Mouse (Mus musculus): ENCODE data around the gene Zfp784. TPM values are rescaled to one million over a fixed set of nuclear protein-coding genes. Genes with fewer than 3 reads are reported as not detected.
A peak's percentile ranks its signal among the peaks of the same experiment; 100 is the strongest.
"Not testable (repeated sequence)": the region's sequence is repeated elsewhere in the genome, so short reads cannot be mapped to it uniquely, and the experiment has no call there.

Gene Zfp784
- polyA plus RNA-seq, 1 experiment from 2014 or later, result 8.9 TPM

GRCm38 (mm10) chr7:5002876-5003275, 35.4 kb downstream of the Zfp784 start:
- not testable (repeated sequence) for H3K27me3 ChIP-seq (ENCODE audit: control insufficient read depth, insufficient read depth, low read length); H3K27ac ChIP-seq; H3K4me1 ChIP-seq (replicated peaks; ENCODE audit: control insufficient read depth, insufficient read depth, low read length); H3K9me3 ChIP-seq (ENCODE audit: control insufficient read depth, low read length); DNase-seq (ENCODE audit: low spot score); ATAC-seq (ENCODE audit: low FRiP score); H3K4me3 ChIP-seq (replicated peaks; ENCODE audit: low read length); H3K9ac ChIP-seq; H3K4me2 ChIP-seq (replicated peaks)
- peaks cover 18% of the 10 kb centered on the region for H3K36me3 ChIP-seq (replicated peaks; ENCODE audit: control insufficient read depth, insufficient read depth)
- 77% methylated on average over 8 of the region's 8 CpGs for WGBS

GRCm38 (mm10) chr7:4999876-5000275, 38.4 kb downstream of the Zfp784 start:
- Histone ChIP-seq H3K4me3 (replicated peaks; ENCODE audit: low read length) (no peak overlapping the region), H3K36me3 (replicated peaks; ENCODE audit: control insufficient read depth, insufficient read depth) (no peaks in the 10 kb centered on the region), H3K27ac (no peak overlapping the region), H3K4me1 (replicated peaks; ENCODE audit: control insufficient read depth, insufficient read depth, low read length) (peaks cover 9% of the 10 kb centered on the region), H3K9ac (no peak overlapping the region), H3K9me3 (ENCODE audit: control insufficient read depth, low read length) (no peaks in the 10 kb centered on the region), H3K4me2 (replicated peaks) (no peak overlapping the region), H3K27me3 (ENCODE audit: control insufficient read depth, insufficient read depth, low read length) (no peaks in the 10 kb centered on the region)
- no peak for ATAC-seq (ENCODE audit: low FRiP score)
- WGBS, result 73% methylated on average over 2 of the region's 2 CpGs
- no peak for DNase-seq (ENCODE audit: low spot score)

GRCm38 (mm10) chr7:4996934-4997333, 41.3 kb downstream of the Zfp784 start:
- 69% methylated on average over 6 of the region's 8 CpGs for WGBS
- DNase-seq (ENCODE audit: low spot score) (no peak), ATAC-seq (ENCODE audit: low FRiP score) (no peak)
- Histone ChIP-seq H3K9ac (peak overlapping the region; percentile 93), H3K4me3 (replicated peaks; ENCODE audit: low read length) (peak overlapping the region; percentile 84), H3K4me1 (replicated peaks; ENCODE audit: control insufficient read depth, insufficient read depth, low read length) (peaks cover 31% of the 10 kb centered on the region), H3K27ac (peak overlapping the region; percentile 80), H3K36me3 (replicated peaks; ENCODE audit: control insufficient read depth, insufficient read depth) (peaks cover 23% of the 10 kb centered on the region), H3K4me2 (replicated peaks) (peak overlapping the region; percentile 83), H3K27me3 (ENCODE audit: control insufficient read depth, insufficient read depth, low read length) (no peaks in the 10 kb centered on the region), H3K9me3 (ENCODE audit: control insufficient read depth, low read length) (no peaks in the 10 kb centered on the region)

GRCm38 (mm10) chr7:4996003-4996895, 42.0 kb downstream of the Zfp784 start, which contains the start of gene Zfp579:
TSS of gene Zfp579 (minus strand) at chr7:4996158.
- 3% methylated on average over 19 of the region's 26 CpGs for WGBS
- DNase-seq (ENCODE audit: low spot score) (peak; percentile 90), ATAC-seq (ENCODE audit: low FRiP score) (peak; percentile 91)
- Histone ChIP-seq H3K36me3 (replicated peaks; ENCODE audit: control insufficient read depth, insufficient read depth) (peaks cover 23% of the 10 kb centered on the region), H3K27me3 (ENCODE audit: control insufficient read depth, insufficient read depth, low read length) (no peaks in the 10 kb centered on the region), H3K9ac (peak within 1 kb of the TSS; percentile 93), H3K4me3 (replicated peaks; ENCODE audit: low read length) (peak within 1 kb of the TSS; percentile 84), H3K27ac (peak within 1 kb of the TSS; percentile 85), H3K4me1 (replicated peaks; ENCODE audit: control insufficient read depth, insufficient read depth, low read length) (peaks cover 31% of the 10 kb centered on the region), H3K9me3 (ENCODE audit: control insufficient read depth, low read length) (no peaks in the 10 kb centered on the region), H3K4me2 (replicated peaks) (peak within 1 kb of the TSS; percentile 83)

- Histone ChIP-seq H3K4me3 (replicated peaks; ENCODE audit: low read length) (peak overlapping the region; percentile 84), H3K4me1 (replicated peaks; ENCODE audit: control insufficient read depth, insufficient read depth, low read length) (peaks cover 31% of the 10 kb centered on the region), H3K9ac (peak overlapping the region; percentile 93), H3K9me3 (ENCODE audit: control insufficient read depth, low read length) (no peaks in the 10 kb centered on the region), H3K36me3 (replicated peaks; ENCODE audit: control insufficient read depth, insufficient read depth) (peaks cover 23% of the 10 kb centered on the region), H3K27ac (peak overlapping the region; percentile 85), H3K27me3 (ENCODE audit: control insufficient read depth, insufficient read depth, low read length) (no peaks in the 10 kb centered on the region), H3K4me2 (replicated peaks) (peak overlapping the region; percentile 83)
- peak; percentile 65 for ATAC-seq (ENCODE audit: low FRiP score)
- 7% methylated on average over 19 of the region's 19 CpGs for WGBS
- no peak for DNase-seq (ENCODE audit: low spot score)
These were observed 42.8 kb downstream of the Zfp784 start for GRCm38 (mm10) chr7:4995268-4996002.

- no peaks in the 10 kb centered on the region for H3K27me3 ChIP-seq (ENCODE audit: control insufficient read depth, insufficient read depth, low read length)
- no peak overlapping the region for H3K27ac ChIP-seq
- WGBS, result 50% methylated on average over 57 of the region's 59 CpGs
- peak overlapping the region; percentile 93 for H3K9ac ChIP-seq
- peak overlapping the region; percentile 83 for H3K4me2 ChIP-seq (replicated peaks)
- ATAC-seq (ENCODE audit: low FRiP score), result no peak
- DNase-seq (ENCODE audit: low spot score), result no peak
- peaks cover 31% of the 10 kb centered on the region for H3K4me1 ChIP-seq (replicated peaks; ENCODE audit: control insufficient read depth, insufficient read depth, low read length)
- H3K4me3 ChIP-seq (replicated peaks; ENCODE audit: low read length), result peak overlapping the region; percentile 84
- H3K36me3 ChIP-seq (replicated peaks; ENCODE audit: control insufficient read depth, insufficient read depth), result peaks cover 23% of the 10 kb centered on the region
- H3K9me3 ChIP-seq (ENCODE audit: control insufficient read depth, low read length), result no peaks in the 10 kb centered on the region
These were observed 44.1 kb downstream of the Zfp784 start for GRCm38 (mm10) chr7:4993999-4994788.

GRCm38 (mm10) chr7:4993347-4993998, 44.8 kb downstream of the Zfp784 start:
- Histone ChIP-seq H3K27ac (no peak overlapping the region), H3K9ac (peak overlapping the region; percentile 93), H3K27me3 (ENCODE audit: control insufficient read depth, insufficient read depth, low read length) (no peaks in the 10 kb centered on the region), H3K36me3 (replicated peaks; ENCODE audit: control insufficient read depth, insufficient read depth) (peaks cover 23% of the 10 kb centered on the region), H3K4me2 (replicated peaks) (peak overlapping the region; percentile 83), H3K4me3 (replicated peaks; ENCODE audit: low read length) (peak overlapping the region; percentile 84), H3K4me1 (replicated peaks; ENCODE audit: control insufficient read depth, insufficient read depth, low read length) (peaks cover 31% of the 10 kb centered on the region), H3K9me3 (ENCODE audit: control insufficient read depth, low read length) (no peaks in the 10 kb centered on the region)
- no peak for DNase-seq (ENCODE audit: low spot score)
- ATAC-seq (ENCODE audit: low FRiP score), result no peak
- 34% methylated on average over 55 of the region's 55 CpGs for WGBS

- H3K27ac ChIP-seq, result no peak overlapping the region
- WGBS, result 75% methylated on average over 2 of the region's 2 CpGs
- H3K36me3 ChIP-seq (replicated peaks; ENCODE audit: control insufficient read depth, insufficient read depth), result peaks cover 12% of the 10 kb centered on the region
- DNase-seq (ENCODE audit: low spot score) (no peak), ATAC-seq (ENCODE audit: low FRiP score) (no peak)
- H3K4me1 ChIP-seq (replicated peaks; ENCODE audit: control insufficient read depth, insufficient read depth, low read length), result peaks cover 5% of the 10 kb centered on the region; the same call in 1 of the 2 replicates
- no peak overlapping the region for H3K4me2 ChIP-seq (replicated peaks)
- no peaks in the 10 kb centered on the region for H3K9me3 ChIP-seq (ENCODE audit: control insufficient read depth, low read length)
- peaks cover 3% of the 10 kb centered on the region; the same call in 1 of the 2 replicates for H3K27me3 ChIP-seq (ENCODE audit: control insufficient read depth, insufficient read depth, low read length)
- no peak overlapping the region for H3K4me3 ChIP-seq (replicated peaks; ENCODE audit: low read length)
- no peak overlapping the region for H3K9ac ChIP-seq
These were observed 50.0 kb downstream of the Zfp784 start for GRCm38 (mm10) chr7:4988250-4988649.
